Mouse (Mus musculus) lung, postnatal 4 days (tissue): ENCODE measurements at regions not wholly inside any gene's neighbourhood (a gene's known extent, or its start where the extent isn't known, plus 50 kb on each side); places are given as distances from the start of the nearest gene placed in this dataset.

Experiments
- DNase-seq, 2 experiments: peaks; one replicate each; pipeline ENCODE4 v3.0.0; 2021

GRCm38 (mm10) chr13:53900406-53901025 is 155.0 kb downstream of the Drd1 start:
- DNase-seq, result no peak

- DNase-seq, result no peak
Observed at GRCm38 (mm10) chr13:53898351-53898750, 157.2 kb downstream of the Drd1 start.

- DNase-seq, result no peak
Observed at GRCm38 (mm10) chr13:53897176-53897575, 158.3 kb downstream of the Drd1 start.

GRCm38 (mm10) chr13:53888411-53888810 is 167.1 kb downstream of the Drd1 start:
- no peak for DNase-seq

GRCm38 (mm10) chr13:53885756-53886155 is 169.7 kb downstream of the Drd1 start:
- DNase-seq, result no peak

GRCm38 (mm10) chr13:53883206-53883605 is 172.3 kb downstream of the Drd1 start:
- no peak for DNase-seq

GRCm38 (mm10) chr13:53880466-53881250 is 174.8 kb downstream of the Drd1 start:
- DNase-seq, result no peak

- no peak for DNase-seq
Observed at GRCm38 (mm10) chr13:53875546-53875945, 180.0 kb downstream of the Drd1 start.

GRCm38 (mm10) chr13:53865323-53865722 is 190.2 kb downstream of the Drd1 start:
- no peak for DNase-seq

- DNase-seq, result no peak
Observed at GRCm38 (mm10) chr13:53862336-53862735, 193.2 kb downstream of the Drd1 start.

- DNase-seq, result no peak
Observed at GRCm38 (mm10) chr13:53854196-53854595, 201.3 kb downstream of the Drd1 start.

- no peak for DNase-seq
Observed at GRCm38 (mm10) chr13:53850146-53850545, 205.4 kb downstream of the Drd1 start.

GRCm38 (mm10) chr13:53846221-53846620 is 209.3 kb downstream of the Drd1 start:
- no peak for DNase-seq

GRCm38 (mm10) chr13:53845786-53846185 is 209.7 kb downstream of the Drd1 start:
- no peak for DNase-seq

GRCm38 (mm10) chr13:53825957-53826580 is 229.4 kb downstream of the Drd1 start:
- DNase-seq, result no peak

- DNase-seq, result no peak
Observed at GRCm38 (mm10) chr13:53822061-53822460, 233.4 kb downstream of the Drd1 start.

GRCm38 (mm10) chr13:53815629-53816028 is 239.9 kb downstream of the Drd1 start:
- DNase-seq, result no peak

GRCm38 (mm10) chr13:53814088-53814487 is 241.4 kb downstream of the Drd1 start:
- DNase-seq, result no peak

- peak in 1 of 2 experiments; percentile 15 for DNase-seq
Observed at GRCm38 (mm10) chr13:53811862-53812261, 243.6 kb downstream of the Drd1 start.

GRCm38 (mm10) chr13:53811151-53811550 is 244.4 kb downstream of the Drd1 start:
- DNase-seq, result no peak

- DNase-seq, result peak; percentile 8 to 38
Observed at GRCm38 (mm10) chr13:53807791-53808525, 247.5 kb downstream of the Drd1 start.

- DNase-seq, result no peak
Observed at GRCm38 (mm10) chr13:53805872-53806271, 249.6 kb downstream of the Drd1 start.

- DNase-seq, result no peak
Observed at GRCm38 (mm10) chr13:53800978-53801377, 254.5 kb downstream of the Drd1 start.
